Mouse (Mus musculus) hindbrain, postnatal 0 days (tissue): Measurements from ENCODE around the gene Peli2. TPM values are rescaled to one million over a fixed set of nuclear protein-coding genes. Genes with fewer than 3 reads are reported as not detected.

Source experiments
- ATAC-seq: fragments of 200-750 bp; cut with Nextera tagmentation; 2 replicates; pipeline ENCODE4 v1.8.0; 2017; ENCODE audit warnings: mild to moderate bottlenecking, moderate TSS enrichment, moderate library complexity
- DNase-seq: peaks from one replicate; pipeline ENCODE4 v3.0.0-alpha.2; 2015; ENCODE audit warnings: low spot score
- H3K27ac ChIP-seq: fragments of 300-500 bp; sonication (generic); 2 replicates; pipeline ENCODE4 v1.5.1; 2014; ENCODE audit warnings: mild to moderate bottlenecking
- H3K27me3 ChIP-seq: fragments of 300-500 bp; sonication (generic); 2 replicates; pipeline ENCODE4 v1.6.1; 2014; ENCODE audit warnings: low read length, mixed read lengths; ENCODE audit not compliant: insufficient read depth
- H3K36me3 ChIP-seq: fragments of 300-500 bp; sonication (generic); 2 replicates; pipeline ENCODE4 v1.6.1; 2014; ENCODE audit warnings: low read length, mixed read lengths; ENCODE audit not compliant: insufficient read depth
- H3K4me1 ChIP-seq: fragments of 300-500 bp; sonication (generic); 2 replicates; pipeline ENCODE4 v1.6.1; 2014; ENCODE audit warnings: antibody characterized with exemption, low read length, mixed read lengths; ENCODE audit not compliant: insufficient read depth
- H3K4me2 ChIP-seq: fragments of 300-500 bp; sonication (generic); 2 replicates; pipeline ENCODE4 v1.6.1; 2014; ENCODE audit warnings: low read depth, mild to moderate bottlenecking, low read length, moderate library complexity, mixed read lengths
- H3K4me3 ChIP-seq: fragments of 300-500 bp; sonication (generic); 2 replicates; pipeline ENCODE4 v1.5.1; 2014; ENCODE audit warnings: low read length
- H3K9ac ChIP-seq: fragments of 300-500 bp; sonication (generic); replicated peaks from 2 replicates; pipeline ENCODE4 v1.6.1; 2014; ENCODE audit warnings: mild to moderate bottlenecking, low read length, moderate library complexity, mixed read lengths
- H3K9me3 ChIP-seq: fragments of 300-500 bp; sonication (generic); 2 replicates; pipeline ENCODE4 v1.6.1; 2016; ENCODE audit warnings: low read length, mixed read lengths
- CTCF ChIP-seq: IDR thresholded peaks from 2 replicates; pipeline ENCODE4 v1.5.1; 2016; ENCODE audit warnings: antibody characterized with exemption, control low read depth, low read depth
- WGBS: fragments of 180-500 bp; shearing (Covaris S2); extraction: QIAGEN DNeasy Blood & Tissue Kit; methylation state at CpG from one replicate; pipeline ENCODE4 v1.1.7; 2014; 5-methylcytosine and 5-hydroxymethylcytosine counted together
- polyA plus RNA-seq: library from polyadenylated mRNA; unstranded; fragments of >200 nt; fragmentation: Nextera tagmentation; extraction: Ambion mirVana; gene quantifications from 2 replicates; pipeline ENCODE4 v1.2.1, GENCODE M21; 2015
- total RNA-seq: library from RNA; depleted of rRNA; stranded (reverse); fragments of >200 nt; gene quantifications from 2 replicates; pipeline ENCODE4 v1.2.3, GENCODE M21; 2014

The Peli2 gene
- total and polyA plus RNA-seq, 2 experiments from 2014 or later, result 16.5 to 38.8 TPM

- Histone ChIP-seq H3K4me3 (no peak overlapping the region), H3K36me3 (no peaks in the 10 kb centered on the region), H3K27me3 (no peaks in the 10 kb centered on the region), H3K4me1 (peaks cover 3% of the 10 kb centered on the region; the same call in 1 of the 2 replicates), H3K27ac (no peak overlapping the region), H3K4me2 (no peak overlapping the region), H3K9me3 (no peaks in the 10 kb centered on the region), H3K9ac (no peak overlapping the region)
- no peak for ATAC-seq
- no peak for TF ChIP-seq CTCF
- no peak for DNase-seq
- WGBS, result 57% methylated on average over 3 of the region's 3 CpGs
Measured at GRCm38 (mm10) chr14:48167020-48167419, 46.4 kb downstream of the Peli2 start.

- Histone ChIP-seq H3K27me3 (no peaks in the 10 kb centered on the region), H3K9me3 (no peaks in the 10 kb centered on the region), H3K9ac (no peak overlapping the region), H3K27ac (no peak overlapping the region), H3K4me2 (no peak overlapping the region), H3K36me3 (no peaks in the 10 kb centered on the region), H3K4me1 (peaks cover 3% of the 10 kb centered on the region; the same call in 1 of the 2 replicates), H3K4me3 (no peak overlapping the region)
- DNase-seq, result no peak
- 92% methylated on average over 6 of the region's 6 CpGs for WGBS
- no peak for ATAC-seq
- no peak for TF ChIP-seq CTCF
Measured at GRCm38 (mm10) chr14:48168116-48168515, 47.5 kb downstream of the Peli2 start.

DNA sequence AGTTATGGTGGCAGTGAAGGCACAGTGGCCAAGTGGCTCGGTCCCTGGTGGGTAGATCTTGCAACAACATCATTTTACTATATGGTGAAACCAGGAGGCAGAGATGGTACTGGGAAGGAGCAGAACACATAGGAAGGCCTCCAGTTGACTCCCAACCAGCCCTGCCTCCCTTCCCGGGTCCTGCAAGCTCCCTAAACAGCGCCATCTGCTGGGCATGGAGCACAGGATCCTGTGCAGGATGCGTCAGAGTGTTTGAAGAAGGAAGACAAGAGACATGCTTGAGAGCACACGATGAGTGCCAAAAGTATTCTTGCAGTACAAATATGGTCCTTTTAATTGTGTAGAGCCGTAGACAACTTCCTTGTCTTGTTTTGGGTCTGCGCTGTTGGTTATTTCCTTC lies 49.3 kb downstream of the Peli2 start:
- Histone ChIP-seq H3K9ac (no peak overlapping the region), H3K4me2 (no peak overlapping the region), H3K27ac (no peak overlapping the region), H3K9me3 (no peaks in the 10 kb centered on the region), H3K4me1 (peaks cover 3% of the 10 kb centered on the region; the same call in 1 of the 2 replicates), H3K27me3 (no peaks in the 10 kb centered on the region), H3K36me3 (no peaks in the 10 kb centered on the region), H3K4me3 (no peak overlapping the region)
- 48% methylated on average over 7 of the region's 7 CpGs for WGBS
- DNase-seq (peak; percentile 78), ATAC-seq (0 out of 2 replicates have a peak, but pooled peaks have one; percentile 57)
- peak; percentile 79 for TF ChIP-seq CTCF

DNA sequence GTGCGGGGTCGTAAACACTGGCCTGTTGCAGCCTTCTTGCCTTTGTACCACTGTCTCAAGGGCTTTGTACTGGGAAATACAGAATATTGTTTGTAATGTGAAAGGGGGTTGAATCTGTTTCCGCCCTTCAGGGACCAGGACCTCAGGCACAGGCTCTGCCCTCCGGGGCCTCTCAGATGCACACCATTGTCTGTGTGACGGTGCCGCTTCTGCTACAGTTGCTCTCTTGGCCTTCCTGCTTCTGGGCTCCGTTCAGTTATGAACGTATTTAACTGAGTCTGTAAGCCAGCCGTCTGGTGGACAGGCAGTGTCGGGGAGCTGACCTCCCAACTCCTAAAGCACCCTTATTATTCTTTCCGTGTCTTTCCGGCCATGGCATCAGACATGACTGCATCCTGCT lies 50.6 kb downstream of the Peli2 start:
- no peak for DNase-seq
- WGBS, result 32% methylated on average over 12 of the region's 12 CpGs
- no peak overlapping the region for H3K27ac ChIP-seq
- no peak overlapping the region; the same call in 1 of the 2 replicates for H3K9ac ChIP-seq
- H3K4me3 ChIP-seq, result no peak overlapping the region
- peaks cover 3% of the 10 kb centered on the region; the same call in 1 of the 2 replicates for H3K4me1 ChIP-seq
- no peaks in the 10 kb centered on the region for H3K9me3 ChIP-seq
- H3K36me3 ChIP-seq, result no peaks in the 10 kb centered on the region
- ATAC-seq, result no peak
- no peaks in the 10 kb centered on the region for H3K27me3 ChIP-seq
- TF ChIP-seq CTCF, result no peak
- no peak overlapping the region for H3K4me2 ChIP-seq

GRCm38 (mm10) chr14:48172026-48172425 lies 51.4 kb downstream of the Peli2 start:
- H3K4me2 ChIP-seq, result no peak overlapping the region
- no peaks in the 10 kb centered on the region for H3K9me3 ChIP-seq
- no peak overlapping the region for H3K9ac ChIP-seq
- no peaks in the 10 kb centered on the region for H3K27me3 ChIP-seq
- H3K4me1 ChIP-seq, result peaks cover 3% of the 10 kb centered on the region; the same call in 1 of the 2 replicates
- H3K27ac ChIP-seq, result no peak overlapping the region
- TF ChIP-seq CTCF, result no peak
- no peaks in the 10 kb centered on the region for H3K36me3 ChIP-seq
- WGBS, result 13% methylated on average over 8 of the region's 8 CpGs
- no peak overlapping the region for H3K4me3 ChIP-seq
- ATAC-seq, result 0 out of 2 replicates have a peak, but pooled peaks have one; percentile 59
- DNase-seq, result no peak

GRCm38 (mm10) chr14:48172876-48173275 lies 52.3 kb downstream of the Peli2 start:
- no peaks in the 10 kb centered on the region for H3K36me3 ChIP-seq
- ATAC-seq (no peak), DNase-seq (no peak)
- no peaks in the 10 kb centered on the region for H3K27me3 ChIP-seq
- H3K9ac ChIP-seq, result no peak overlapping the region
- TF ChIP-seq CTCF, result no peak
- H3K27ac ChIP-seq, result no peak overlapping the region
- no peak overlapping the region for H3K4me2 ChIP-seq
- 93% methylated on average over 8 of the region's 8 CpGs for WGBS
- no peaks in the 10 kb centered on the region for H3K9me3 ChIP-seq
- peaks cover 3% of the 10 kb centered on the region; the same call in 1 of the 2 replicates for H3K4me1 ChIP-seq
- no peak overlapping the region for H3K4me3 ChIP-seq

DNA sequence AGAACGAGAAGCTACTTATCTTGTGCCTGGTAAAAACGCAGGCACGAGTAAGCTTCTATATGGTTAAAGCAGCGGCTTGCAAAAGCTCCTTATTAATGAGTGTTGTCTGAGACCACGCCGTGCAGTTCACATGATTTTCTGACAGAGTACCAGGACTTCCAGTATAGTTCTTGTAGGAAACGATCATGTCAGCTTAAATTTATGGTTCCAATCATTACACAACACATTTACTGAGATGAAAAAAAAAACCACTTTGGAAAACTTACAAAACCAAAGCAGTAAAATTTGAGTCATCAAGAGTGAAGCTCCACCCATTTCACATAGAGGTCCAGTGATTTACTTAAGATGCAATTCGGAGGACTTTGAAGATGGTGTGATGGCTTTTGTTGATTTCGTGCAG lies 53.2 kb downstream of the Peli2 start:
- Histone ChIP-seq H3K4me3 (no peak overlapping the region), H3K4me2 (no peak overlapping the region), H3K36me3 (no peaks in the 10 kb centered on the region), H3K27ac (no peak overlapping the region), H3K9me3 (no peaks in the 10 kb centered on the region), H3K9ac (no peak overlapping the region), H3K27me3 (no peaks in the 10 kb centered on the region), H3K4me1 (peaks cover 3% of the 10 kb centered on the region; the same call in 1 of the 2 replicates)
- DNase-seq (no peak), ATAC-seq (no peak)
- WGBS, result 84% methylated on average over 9 of the region's 9 CpGs
- TF ChIP-seq CTCF, result no peak
